Mouse (Mus musculus) heart, embryonic 10.5 days (tissue): ENCODE data around the gene Actl6a. TPM values are rescaled to one million over a fixed set of nuclear protein-coding genes. Genes with fewer than 3 reads are reported as not detected.
"Not testable (repeated sequence)": the region's sequence is repeated elsewhere in the genome, so short reads cannot be mapped to it uniquely, and the experiment has no call there.

Experiments
- DNase-seq: peaks from one replicate; pipeline ENCODE4 v3.0.0-alpha.2; 2017; ENCODE audit warnings: low spot score
- H3K27ac ChIP-seq: fragments of 300-500 bp; sonication (generic); 2 replicates; pipeline ENCODE4 v1.5.1; 2016; ENCODE audit warnings: mild to moderate bottlenecking
- H3K27me3 ChIP-seq: fragments of 300-500 bp; sonication (generic); 2 replicates; pipeline ENCODE4 v1.6.1; 2016; ENCODE audit warnings: mild to moderate bottlenecking; ENCODE audit not compliant: poor library complexity, insufficient read depth, severe bottlenecking
- H3K36me3 ChIP-seq: fragments of 300-500 bp; sonication (generic); 2 replicates; pipeline ENCODE4 v1.6.1; 2016; ENCODE audit warnings: mild to moderate bottlenecking, moderate library complexity
- H3K4me1 ChIP-seq: fragments of 300-500 bp; sonication (generic); 2 replicates; pipeline ENCODE4 v1.6.1; 2016; ENCODE audit warnings: mild to moderate bottlenecking
- H3K4me3 ChIP-seq: fragments of 300-500 bp; sonication (generic); 2 replicates; pipeline ENCODE4 v1.5.1; 2016; ENCODE audit warnings: mild to moderate bottlenecking, moderate library complexity
- H3K9me3 ChIP-seq: fragments of 300-500 bp; sonication (generic); 2 replicates; pipeline ENCODE4 v1.6.1; 2016; ENCODE audit warnings: mild to moderate bottlenecking, moderate library complexity
- WGBS: fragments of 180-500 bp; shearing (Covaris S2); methylation state at CpG from one replicate; pipeline ENCODE4 v1.1.7; 2016; 5-methylcytosine and 5-hydroxymethylcytosine counted together
- polyA plus RNA-seq: library from polyadenylated mRNA; unstranded; fragments of >200 nt; fragmentation: Nextera tagmentation; extraction: Ambion mirVana; gene quantifications from 2 replicates; pipeline ENCODE4 v1.2.1, GENCODE M21; 2016

Actl6a gene
- polyA plus RNA-seq: 131 and 187 TPM in 2 replicates

DNA sequence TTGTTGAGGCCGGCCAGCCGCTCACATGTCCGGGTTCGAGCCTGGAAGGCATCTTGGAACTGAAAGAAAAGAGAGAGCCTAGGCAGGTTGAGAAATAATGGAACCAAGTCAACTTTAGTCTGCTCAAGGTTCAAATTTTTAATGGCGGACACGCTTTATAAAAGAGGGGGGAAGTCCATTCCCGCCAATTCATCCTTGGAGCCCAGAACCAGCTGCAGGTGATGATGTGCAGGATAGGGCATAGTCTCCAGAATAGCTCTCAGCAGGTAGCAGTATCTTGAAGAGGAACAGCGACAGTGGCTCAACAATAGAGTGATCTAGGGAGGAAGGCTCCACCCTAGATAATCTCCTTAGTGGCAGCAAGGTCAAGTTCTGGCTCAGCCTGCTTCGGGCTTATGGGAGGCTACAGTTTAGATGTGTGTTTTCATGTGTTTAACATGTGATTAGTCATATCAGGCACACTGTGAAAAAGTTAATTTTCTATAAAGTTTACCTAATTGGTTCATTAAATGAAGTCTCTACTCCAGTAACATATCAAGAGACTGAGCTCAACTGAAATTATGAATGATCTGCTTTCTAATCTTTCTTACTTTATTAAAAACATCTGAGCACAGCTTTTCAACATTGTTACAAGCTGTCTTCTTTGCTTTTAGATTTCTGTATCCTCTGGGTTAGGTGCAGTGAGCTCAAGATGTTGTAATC is at the start of gene Actl6a:
Actl6a (plus strand) TSS at position 652 of the 702 bp plus-strand sequence.
- not testable (repeated sequence) for DNase-seq, H3K4me3 ChIP-seq, H3K4me1 ChIP-seq, H3K36me3 ChIP-seq, H3K27ac ChIP-seq, H3K27me3 ChIP-seq, H3K9me3 ChIP-seq
- 68% methylated on average over 9 of the region's 9 CpGs for WGBS

GRCm38 (mm10) chr3:32656398-32656994 is 49.6 kb upstream of the Actl6a start:
- peaks cover 10% of the 10 kb centered on the region; the same call in 1 of the 2 replicates for H3K4me1 ChIP-seq
- no peak overlapping the region for H3K4me3 ChIP-seq
- WGBS: 59% methylated on average over 10 of the region's 10 CpGs
- no peak overlapping the region for H3K27ac ChIP-seq
- no peaks in the 10 kb centered on the region for H3K27me3 ChIP-seq
- DNase-seq: no peak
- H3K36me3 ChIP-seq: no peaks in the 10 kb centered on the region
- H3K9me3 ChIP-seq: no peaks in the 10 kb centered on the region

DNA sequence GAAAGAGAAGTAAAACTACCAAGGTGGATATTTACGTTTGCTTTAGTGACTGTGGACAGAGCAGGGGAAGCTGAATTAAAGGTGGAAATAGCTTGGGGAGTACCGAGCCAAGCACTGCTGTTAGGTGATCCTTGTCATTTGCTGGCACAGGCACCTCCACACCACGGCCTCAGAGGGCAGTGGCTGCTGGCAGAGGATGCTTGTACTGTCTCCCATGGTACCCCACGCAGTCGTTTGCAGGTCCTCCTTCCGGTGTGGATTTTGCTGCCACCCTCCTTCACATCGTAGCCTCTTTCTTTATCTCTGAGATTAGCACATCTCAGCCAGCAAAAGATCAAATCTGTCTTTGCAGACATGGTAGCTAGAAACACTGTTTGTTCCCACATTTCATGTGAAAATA is 47.7 kb upstream of the Actl6a start:
- no peaks in the 10 kb centered on the region for H3K36me3 ChIP-seq
- peak overlapping the region; percentile 53 for H3K4me3 ChIP-seq
- peak overlapping the region; percentile 17 for H3K27ac ChIP-seq
- no peak for DNase-seq
- peaks cover 10% of the 10 kb centered on the region; the same call in 1 of the 2 replicates for H3K4me1 ChIP-seq
- H3K9me3 ChIP-seq: no peaks in the 10 kb centered on the region
- no peaks in the 10 kb centered on the region for H3K27me3 ChIP-seq
- 49% methylated on average over 7 of the region's 7 CpGs for WGBS

- H3K4me3 ChIP-seq: peak overlapping the region; percentile 53
Measured at GRCm38 (mm10) chr3:32658821-32659220, 47.3 kb upstream of the Actl6a start.

DNA sequence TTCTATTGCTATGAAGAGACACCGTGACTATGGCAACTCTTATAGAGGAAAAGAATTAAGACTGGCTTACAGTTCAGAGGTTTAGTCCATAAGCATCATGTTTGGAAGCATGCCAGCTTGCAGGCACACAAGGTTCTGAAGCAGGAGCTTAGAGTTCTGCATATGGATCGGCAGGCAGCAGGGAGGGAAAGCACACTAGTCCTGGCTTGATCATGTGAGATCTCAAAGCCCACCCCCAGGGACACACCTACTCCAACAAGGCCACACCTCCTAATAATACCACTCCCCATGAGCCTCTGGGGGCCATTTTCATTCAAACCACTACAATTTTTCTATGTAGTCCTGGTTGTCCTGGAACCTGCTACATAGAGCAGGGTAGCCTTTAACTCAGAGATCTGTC is 46.6 kb upstream of the Actl6a start:
- H3K27ac ChIP-seq: no peak overlapping the region
- peaks cover 10% of the 10 kb centered on the region; the same call in 1 of the 2 replicates for H3K4me1 ChIP-seq
- no peak overlapping the region for H3K4me3 ChIP-seq
- no peaks in the 10 kb centered on the region for H3K36me3 ChIP-seq
- H3K9me3 ChIP-seq: no peaks in the 10 kb centered on the region
- WGBS: 95% methylated on average over 2 of the region's 2 CpGs
- no peak for DNase-seq
- H3K27me3 ChIP-seq: no peaks in the 10 kb centered on the region

More at GRCm38 (mm10) chr3:32658821-32659220, 47.3 kb upstream of the Actl6a start:
- Histone ChIP-seq H3K9me3 (no peaks in the 10 kb centered on the region), H3K27me3 (no peaks in the 10 kb centered on the region), H3K4me1 (peaks cover 10% of the 10 kb centered on the region; the same call in 1 of the 2 replicates), H3K36me3 (no peaks in the 10 kb centered on the region), H3K27ac (peak overlapping the region; percentile 17)
- DNase-seq: no peak
- 36% methylated on average over 16 of the region's 16 CpGs for WGBS

GRCm38 (mm10) chr3:32660276-32660675 is 45.8 kb upstream of the Actl6a start:
- Histone ChIP-seq H3K36me3 (no peaks in the 10 kb centered on the region), H3K27ac (no peak overlapping the region), H3K27me3 (no peaks in the 10 kb centered on the region), H3K4me1 (peaks cover 10% of the 10 kb centered on the region; the same call in 1 of the 2 replicates), H3K4me3 (no peak overlapping the region), H3K9me3 (no peaks in the 10 kb centered on the region)
- WGBS: 57% methylated on average over 8 of the region's 8 CpGs
- DNase-seq: no peak

DNA sequence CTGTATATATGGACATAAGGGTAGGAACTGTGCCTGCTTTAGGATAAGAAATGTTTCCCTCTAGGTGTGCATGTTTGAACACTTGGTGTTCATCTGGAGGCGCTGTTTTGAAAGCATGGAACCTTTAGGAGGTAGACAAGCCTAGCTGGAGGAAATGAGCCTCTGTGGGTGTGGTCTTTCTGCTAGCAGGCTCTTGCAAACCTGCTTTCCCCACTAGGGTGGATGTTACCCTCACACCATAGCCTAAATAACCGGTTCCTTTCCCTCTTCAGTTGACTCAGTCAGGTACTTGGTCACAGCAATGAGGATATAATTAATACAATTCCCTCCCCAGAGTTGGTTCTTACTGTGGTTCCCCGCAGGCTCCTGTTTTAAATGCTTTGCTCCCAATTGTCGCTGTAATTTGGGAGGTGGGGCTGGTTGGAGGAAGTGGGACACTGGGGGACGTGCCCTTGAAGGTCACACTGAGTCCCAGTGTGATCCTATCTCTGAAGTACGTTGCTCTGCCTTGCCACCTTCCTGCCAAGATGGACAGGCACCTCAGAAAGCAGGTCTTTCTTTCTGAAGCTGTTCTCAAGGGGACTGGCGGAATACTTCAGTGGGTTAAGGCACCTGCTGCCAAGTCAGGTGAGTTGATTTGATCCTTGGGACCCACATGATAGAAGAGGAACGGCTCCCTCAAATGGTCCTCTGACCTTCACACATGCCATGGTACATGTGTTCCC is 45.1 kb upstream of the Actl6a start:
- Histone ChIP-seq H3K9me3 (no peaks in the 10 kb centered on the region), H3K4me1 (peaks cover 10% of the 10 kb centered on the region; the same call in 1 of the 2 replicates), H3K27me3 (no peaks in the 10 kb centered on the region), H3K36me3 (no peaks in the 10 kb centered on the region), H3K4me3 (no peak overlapping the region), H3K27ac (no peak overlapping the region)
- DNase-seq: no peak
- WGBS: 62% methylated on average over 8 of the region's 8 CpGs

GRCm38 (mm10) chr3:32661556-32661930 is 44.6 kb upstream of the Actl6a start:
- Histone ChIP-seq H3K27ac (no peak overlapping the region), H3K9me3 (no peaks in the 10 kb centered on the region), H3K4me1 (peaks cover 10% of the 10 kb centered on the region; the same call in 1 of the 2 replicates), H3K4me3 (no peak overlapping the region), H3K27me3 (no peaks in the 10 kb centered on the region), H3K36me3 (no peaks in the 10 kb centered on the region)
- WGBS: 92% methylated on average over 3 of the region's 3 CpGs
- no peak for DNase-seq

DNA sequence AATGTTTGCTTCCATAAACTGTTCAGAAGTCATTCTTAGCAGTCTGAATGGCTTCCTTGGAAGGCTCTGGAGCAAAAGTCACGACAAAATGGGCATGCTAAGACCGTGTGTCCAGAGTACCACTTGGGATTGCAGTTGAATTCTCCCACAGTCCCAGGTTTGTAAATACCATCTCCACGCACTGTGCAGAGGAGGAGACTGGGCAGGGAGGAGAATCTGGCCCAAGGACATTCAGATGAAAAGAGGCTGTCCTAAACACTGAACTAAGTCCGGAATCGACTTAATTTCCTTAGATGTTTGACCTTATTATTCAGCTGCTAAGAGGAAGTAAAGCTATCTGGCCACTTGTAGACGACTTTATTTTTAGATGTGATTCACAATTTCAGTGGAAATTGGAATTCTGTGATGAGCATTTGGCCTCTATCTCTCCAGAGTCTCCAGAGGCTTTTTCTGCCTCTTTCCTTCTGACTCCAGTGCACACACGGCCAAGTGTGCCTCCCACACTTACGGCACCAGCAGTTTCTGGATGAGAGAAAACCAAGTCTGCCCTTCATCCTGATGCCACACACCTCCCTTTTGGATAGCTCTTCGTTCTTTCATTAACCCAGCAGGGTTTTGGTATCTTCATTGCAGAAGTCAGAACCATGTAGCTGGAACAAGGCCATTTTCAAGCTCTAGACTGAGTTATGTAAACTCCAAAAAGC is 37.7 kb upstream of the Actl6a start:
- Histone ChIP-seq H3K4me3 (no peak overlapping the region), H3K36me3 (no peaks in the 10 kb centered on the region), H3K4me1 (0 out of 2 replicates have a peak, but pooled peaks cover 5% of the 10 kb centered on the region), H3K9me3 (no peaks in the 10 kb centered on the region), H3K27ac (no peak overlapping the region), H3K27me3 (no peaks in the 10 kb centered on the region)
- 78% methylated on average over 9 of the region's 9 CpGs for WGBS
- DNase-seq: no peak

- Histone ChIP-seq H3K4me1 (0 out of 2 replicates have a peak, but pooled peaks cover 5% of the 10 kb centered on the region), H3K27ac (no peak overlapping the region), H3K4me3 (no peak overlapping the region), H3K36me3 (no peaks in the 10 kb centered on the region), H3K27me3 (no peaks in the 10 kb centered on the region), H3K9me3 (no peaks in the 10 kb centered on the region)
- DNase-seq: no peak
- 69% methylated on average over 6 of the region's 6 CpGs for WGBS
Measured at GRCm38 (mm10) chr3:32669211-32669610, 36.9 kb upstream of the Actl6a start.

DNA sequence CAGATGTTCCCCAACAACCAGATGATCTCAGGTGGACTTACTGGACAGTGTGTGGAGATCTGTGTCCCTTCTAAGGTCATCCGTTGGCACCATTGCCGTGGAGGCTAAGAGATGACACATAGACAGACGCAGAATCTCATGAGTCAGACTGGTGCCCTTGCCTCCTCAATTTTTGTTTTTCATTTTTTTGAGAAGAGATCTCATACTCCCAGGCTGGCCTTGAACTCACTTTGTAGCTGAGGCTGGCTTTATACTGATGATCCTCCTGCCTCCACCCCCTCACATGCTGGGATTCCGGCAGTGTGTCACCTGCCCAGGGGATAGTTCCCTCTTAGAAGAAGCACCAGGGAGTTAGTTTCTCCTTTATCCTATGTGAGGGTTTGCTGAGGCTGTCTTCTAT is 35.9 kb upstream of the Actl6a start:
- Histone ChIP-seq H3K4me3 (no peak overlapping the region), H3K36me3 (no peaks in the 10 kb centered on the region), H3K9me3 (no peaks in the 10 kb centered on the region), H3K27ac (no peak overlapping the region), H3K27me3 (no peaks in the 10 kb centered on the region), H3K4me1 (0 out of 2 replicates have a peak, but pooled peaks cover 5% of the 10 kb centered on the region)
- DNase-seq: no peak
- WGBS: 92% methylated on average over 4 of the region's 4 CpGs

- no peak overlapping the region for H3K4me3 ChIP-seq
- H3K36me3 ChIP-seq: no peaks in the 10 kb centered on the region
- H3K27ac ChIP-seq: no peak overlapping the region
- H3K4me1 ChIP-seq: 0 out of 2 replicates have a peak, but pooled peaks cover 5% of the 10 kb centered on the region
- H3K9me3 ChIP-seq: no peaks in the 10 kb centered on the region
- DNase-seq: no peak
- H3K27me3 ChIP-seq: no peaks in the 10 kb centered on the region
Measured at GRCm38 (mm10) chr3:32673151-32673550, 32.9 kb upstream of the Actl6a start.
